Mouse (Mus musculus): ENCODE measurements around the gene Selenoi.

- TF ChIP-seq CTCF (IDR thresholded peaks at IDR 0.05; ENCODE audit: borderline replicate concordance, control insufficient read depth, extremely low read depth, insufficient read depth, low read length, poor library complexity) (no peak), POLR2A (IDR thresholded peaks at IDR 0.05; ENCODE audit: control insufficient read depth, extremely low read depth, insufficient read depth, low read length, poor library complexity) (no peak)
Observed at GRCm38 (mm10) chr5:30276361-30276760, 44.0 kb downstream of the Selenoi start.

Measured in thymus, adult 2 months (tissue).